Mouse (Mus musculus) c-Kit-positive CD71-negative TER-119-negative erythroid progenitor cells, embryonic 14.5 days (primary cell): Measurements from ENCODE around the gene Tgfbr3.

Experiments used
- DNase-seq: peaks from one replicate; pipeline ENCODE4 v3.0.0-alpha.2; 2013; ENCODE audit warnings: low read depth

The Tgfbr3 gene

GRCm38 (mm10) chr5:107210040-107210439 is 79.4 kb downstream of the Tgfbr3 start:
- DNase-seq, result no peak

DNA sequence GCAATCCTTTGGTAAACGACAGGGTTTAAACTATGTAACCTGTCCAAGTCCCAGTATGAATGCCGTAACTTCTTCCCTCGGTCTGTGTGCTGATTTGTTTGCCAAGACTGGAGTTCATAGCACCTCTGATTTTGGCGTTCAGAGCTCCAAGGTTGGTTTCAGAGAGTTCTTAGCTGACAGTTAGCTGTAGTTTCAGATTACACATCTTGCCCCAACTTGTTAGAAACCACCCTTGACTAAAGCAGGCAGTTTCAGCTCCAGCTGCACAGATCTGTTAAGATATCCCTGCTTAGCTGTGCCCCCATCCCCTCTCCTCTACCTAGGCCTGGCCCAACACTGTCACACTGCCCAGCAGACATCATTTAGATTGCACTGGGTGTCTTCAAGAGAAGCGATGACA is 81.5 kb downstream of the Tgfbr3 start:
- DNase-seq, result no peak

DNA sequence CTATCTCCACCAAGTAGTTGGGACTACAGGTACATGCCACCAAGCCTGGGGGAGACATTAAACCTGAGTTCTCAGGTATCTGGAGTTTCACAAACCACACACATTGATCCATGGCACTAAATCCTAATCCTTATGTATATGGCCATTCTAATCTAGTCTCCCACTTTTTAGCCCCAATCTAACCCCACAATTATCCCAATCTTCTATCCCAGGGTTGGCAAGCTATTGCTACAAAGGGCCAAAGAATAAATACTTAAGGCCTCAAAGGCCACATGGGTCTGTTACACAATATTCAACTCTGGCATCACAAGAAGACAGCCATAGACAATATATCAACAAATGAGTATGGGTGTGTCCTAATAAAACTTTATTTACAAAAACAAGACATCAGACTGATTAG is 85.1 kb downstream of the Tgfbr3 start:
- DNase-seq, result no peak

- DNase-seq, result no peak
Measured at GRCm38 (mm10) chr5:107202801-107203559, 86.4 kb downstream of the Tgfbr3 start.

DNA sequence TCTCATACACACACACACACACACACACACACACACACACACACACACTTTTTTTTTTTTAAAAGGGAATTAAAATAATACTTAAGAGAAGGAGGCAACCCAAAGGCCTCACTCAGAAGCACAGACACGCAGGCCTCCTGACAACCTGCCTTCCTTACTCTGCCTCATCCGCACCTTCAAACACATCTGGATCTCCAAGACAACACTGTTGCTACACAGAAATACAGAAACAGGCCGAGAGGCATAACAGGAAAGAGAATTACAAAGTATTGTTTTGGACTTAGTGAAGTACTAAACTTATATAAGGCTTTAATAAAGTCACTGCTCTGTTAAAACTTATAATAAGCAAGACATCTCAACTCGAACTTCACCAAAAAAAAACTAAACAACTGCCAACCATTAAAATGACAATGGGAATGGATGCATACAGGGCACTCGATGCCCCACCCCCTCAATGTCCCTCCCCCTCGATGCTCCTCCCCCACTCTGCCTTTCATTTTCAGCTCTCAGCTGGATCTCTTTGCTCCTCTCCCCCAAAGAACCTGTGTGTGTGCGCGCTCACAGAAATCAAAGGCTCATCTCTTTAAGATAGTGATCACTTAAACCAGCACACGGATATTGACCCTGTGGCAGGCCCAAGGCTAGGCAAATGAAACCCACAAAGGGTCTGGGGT is 87.8 kb downstream of the Tgfbr3 start:
- no peak for DNase-seq

DNA sequence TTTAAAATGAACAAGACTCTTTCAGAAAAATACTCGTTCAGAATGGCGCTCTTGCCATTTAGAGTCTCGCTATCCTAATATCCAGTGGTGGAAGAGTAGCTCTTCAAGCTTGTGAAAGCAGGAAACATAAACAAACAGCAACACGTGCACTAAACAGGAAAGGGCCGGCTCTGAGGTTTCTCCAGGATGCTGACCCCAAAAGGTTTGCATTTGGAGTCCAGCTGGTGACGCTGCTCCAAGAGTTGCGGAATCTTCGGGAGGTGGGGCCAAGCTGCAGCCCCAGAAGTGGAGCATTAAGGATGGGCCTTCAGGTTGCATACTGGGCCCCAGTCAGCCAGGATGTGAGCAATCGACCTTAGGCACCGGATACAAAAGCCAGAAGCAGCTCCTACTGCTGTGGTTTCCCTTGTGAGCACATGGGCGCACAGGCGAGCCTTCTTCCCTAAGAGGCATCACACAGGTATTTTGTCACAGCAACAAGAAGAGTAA is 88.5 kb downstream of the Tgfbr3 start:
- no peak for DNase-seq

DNA sequence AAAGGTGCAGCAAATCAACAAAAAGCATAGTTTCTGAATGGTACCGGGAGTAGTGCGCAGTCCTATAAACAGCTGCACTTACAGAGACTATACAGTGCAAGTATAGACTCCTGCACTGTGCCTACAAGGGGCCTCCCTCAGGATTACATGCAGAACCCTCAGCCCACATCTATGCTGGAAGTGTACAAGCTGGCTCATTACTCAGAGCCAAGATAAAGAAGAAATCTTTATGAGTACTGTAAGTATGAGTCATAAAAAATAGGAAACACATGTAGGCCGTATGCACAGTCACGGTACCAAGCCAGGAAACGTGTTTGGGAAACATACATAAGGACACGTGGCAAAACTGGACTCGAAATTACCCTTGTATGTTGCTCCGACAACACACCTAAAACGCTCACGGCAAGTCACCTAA is 89.2 kb downstream of the Tgfbr3 start:
- DNase-seq, result no peak

DNA sequence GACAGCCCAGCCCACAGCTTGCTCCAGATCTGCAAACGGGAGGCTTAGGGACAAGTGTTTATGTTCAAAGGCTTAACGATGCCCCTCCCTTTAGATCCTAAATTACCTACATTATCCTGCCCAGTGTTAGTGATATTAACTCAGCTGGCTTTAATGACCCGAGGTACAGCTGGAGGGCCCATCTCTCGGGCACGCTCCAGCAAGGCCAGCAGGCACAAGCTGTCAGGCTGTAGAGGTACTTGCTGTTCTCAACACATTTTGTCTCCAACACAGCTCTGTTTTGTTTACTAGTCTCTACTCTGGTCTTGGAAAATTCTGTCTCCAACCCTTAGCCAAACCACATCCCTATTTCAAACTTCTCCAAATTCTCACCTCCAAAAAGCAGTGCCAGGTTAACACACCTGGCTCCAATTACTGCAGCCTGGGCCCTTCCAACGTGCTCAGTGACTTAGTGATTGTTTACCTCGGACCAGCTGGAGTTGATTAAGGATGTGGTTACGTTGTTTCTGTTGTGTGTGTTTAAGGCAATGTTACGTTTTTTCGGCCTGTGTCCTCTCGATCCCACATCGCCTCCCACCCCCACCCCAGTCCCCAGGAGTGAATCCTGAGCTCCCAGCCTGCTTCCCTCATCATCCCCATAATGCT is 93.6 kb downstream of the Tgfbr3 start:
- no peak for DNase-seq

- DNase-seq, result no peak
Measured at GRCm38 (mm10) chr5:107193160-107193559, 96.3 kb downstream of the Tgfbr3 start.

DNA sequence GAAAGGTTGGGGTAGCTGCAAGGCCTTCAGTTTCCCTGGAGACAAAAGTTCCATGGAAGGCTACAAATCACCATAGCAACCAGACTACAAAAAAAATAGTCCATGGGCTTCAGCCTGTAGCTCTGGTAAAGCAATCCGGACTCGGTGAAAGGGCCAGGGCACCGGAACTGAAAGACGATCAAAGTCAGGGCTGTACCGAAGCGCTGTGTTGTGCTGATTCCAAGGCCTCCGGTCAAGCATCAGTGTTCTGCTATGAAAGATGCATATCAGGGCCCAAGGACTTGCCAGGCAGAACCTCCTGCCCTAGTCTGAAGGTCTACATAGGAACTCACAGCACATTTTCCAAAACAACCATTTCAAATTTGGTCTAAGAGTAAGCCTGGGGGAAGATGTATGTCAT is 97.1 kb downstream of the Tgfbr3 start:
- DNase-seq, result no peak

DNA sequence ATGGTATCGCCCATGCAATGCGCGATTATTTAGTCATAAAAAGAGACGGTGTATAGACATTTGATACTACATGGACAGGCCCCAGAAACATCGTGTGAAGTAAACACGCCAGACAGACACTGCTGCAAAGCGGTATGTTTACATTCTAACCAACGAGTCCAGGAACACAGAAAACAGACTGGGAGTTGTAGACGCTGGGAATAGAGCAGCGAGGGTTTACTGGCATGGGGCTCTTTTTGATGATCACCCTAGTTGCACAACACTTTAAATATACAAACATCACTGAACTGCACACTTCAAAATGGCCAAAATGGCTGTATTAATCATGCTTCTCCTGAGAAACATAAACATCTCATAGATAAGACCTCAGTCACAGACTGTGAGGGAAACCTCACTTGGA is 100.9 kb downstream of the Tgfbr3 start:
- DNase-seq, result no peak

DNA sequence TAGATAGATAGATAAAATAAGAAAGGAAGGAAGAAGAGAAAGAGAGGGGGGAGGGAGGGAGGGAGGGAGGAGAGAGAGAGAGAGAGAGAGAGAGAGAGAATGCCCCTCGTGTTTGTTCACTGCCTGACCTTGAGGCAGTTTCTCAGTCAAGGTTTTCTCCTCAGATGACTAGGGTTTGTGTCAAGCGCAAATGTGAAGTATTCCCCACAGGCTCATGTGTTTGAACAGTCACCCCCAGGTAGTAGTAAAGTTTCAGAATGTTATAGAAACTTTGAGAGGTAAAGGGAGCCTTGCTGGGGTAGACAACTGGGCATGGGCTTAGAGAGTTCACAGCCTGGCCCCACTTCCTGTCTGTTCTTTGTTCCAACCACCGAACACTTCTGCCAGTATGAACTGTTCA is 103.2 kb downstream of the Tgfbr3 start:
- DNase-seq, result no peak

- DNase-seq, result no peak
Measured at GRCm38 (mm10) chr5:107184158-107184883, 105.1 kb downstream of the Tgfbr3 start.

DNA sequence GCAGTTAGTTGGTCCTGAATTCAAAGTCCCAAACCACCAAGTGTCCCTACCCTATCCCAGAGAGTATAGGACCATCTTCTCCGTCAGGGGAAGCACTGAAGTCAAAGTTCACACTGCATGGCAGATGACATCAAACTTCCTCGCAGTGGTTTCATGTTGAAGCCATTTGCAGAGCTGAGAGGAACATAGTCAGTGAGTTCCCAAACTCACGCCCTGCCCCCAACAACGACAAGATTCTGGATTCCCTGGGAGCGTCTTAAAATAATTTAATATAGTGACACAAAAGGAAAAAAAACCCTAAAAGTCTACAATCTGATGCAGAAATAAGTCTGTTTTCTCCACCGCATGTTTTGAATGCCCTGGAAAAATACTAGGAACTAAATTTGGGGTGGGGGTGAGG is 105.9 kb downstream of the Tgfbr3 start:
- DNase-seq, result no peak

- DNase-seq, result no peak
Measured at GRCm38 (mm10) chr5:107182721-107183120, 106.7 kb downstream of the Tgfbr3 start.

- DNase-seq, result no peak
Measured at GRCm38 (mm10) chr5:107181820-107182219, 107.6 kb downstream of the Tgfbr3 start.

DNA sequence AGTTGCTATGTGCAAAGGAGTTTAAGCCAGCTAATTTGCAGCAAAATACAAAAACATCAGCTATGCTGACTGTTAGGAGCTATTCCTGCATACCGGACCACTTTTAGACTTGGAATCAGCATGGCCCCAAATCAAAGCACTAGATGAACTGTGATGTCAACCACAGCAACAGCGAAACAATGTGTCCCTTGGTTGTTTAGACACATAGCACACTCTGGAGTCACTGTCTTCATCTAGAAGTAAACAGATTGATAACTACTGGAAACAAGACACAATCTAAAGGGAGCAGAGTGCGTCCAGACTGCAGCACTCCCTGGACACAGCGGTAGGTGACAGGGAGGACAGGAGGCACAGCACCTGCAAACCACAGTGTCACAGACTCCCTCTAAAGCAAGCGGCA is 110.2 kb downstream of the Tgfbr3 start:
- DNase-seq, result no peak

DNA sequence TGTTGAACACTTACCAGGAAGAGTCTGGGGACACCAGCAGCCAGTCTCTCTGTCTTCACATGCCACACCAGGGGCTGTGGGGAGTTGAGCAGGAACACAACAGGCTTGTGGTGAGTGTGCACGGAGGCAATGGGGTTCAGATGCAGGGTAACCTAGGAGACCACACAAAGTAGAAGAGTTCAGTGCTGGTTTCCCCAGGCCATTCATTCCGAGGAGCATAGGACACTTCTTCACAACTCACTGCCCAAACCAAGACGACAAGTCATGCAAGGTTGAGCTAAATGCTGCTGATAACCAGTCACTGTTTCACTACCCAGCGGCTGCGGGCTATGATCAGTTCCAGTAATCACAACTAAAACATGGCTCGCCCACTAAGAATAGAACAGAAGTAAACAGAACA is 111.6 kb downstream of the Tgfbr3 start:
- DNase-seq, result no peak

GRCm38 (mm10) chr5:107177248-107177647 is 112.2 kb downstream of the Tgfbr3 start:
- DNase-seq, result no peak

DNA sequence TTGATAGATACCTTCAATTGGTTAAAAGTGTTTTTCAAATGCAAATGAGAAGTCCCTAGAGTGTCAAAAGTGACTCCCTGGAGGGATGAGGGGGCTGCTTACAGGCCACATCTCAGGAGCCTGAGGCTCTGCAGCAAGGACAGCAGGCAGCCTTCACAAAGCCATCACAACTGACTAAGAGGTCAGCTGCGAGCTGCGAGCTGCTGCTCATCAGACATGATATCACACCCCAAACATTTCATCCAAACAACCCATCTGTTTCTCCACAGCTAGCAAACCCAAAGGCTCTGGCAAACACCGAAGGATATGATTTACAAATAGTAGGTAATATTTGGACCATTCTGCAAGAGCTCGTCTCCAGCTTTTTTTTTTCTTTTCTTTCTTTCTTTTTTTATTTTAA is 112.6 kb downstream of the Tgfbr3 start:
- no peak for DNase-seq

GRCm38 (mm10) chr5:107176196-107176595 is 113.2 kb downstream of the Tgfbr3 start:
- no peak for DNase-seq

DNA sequence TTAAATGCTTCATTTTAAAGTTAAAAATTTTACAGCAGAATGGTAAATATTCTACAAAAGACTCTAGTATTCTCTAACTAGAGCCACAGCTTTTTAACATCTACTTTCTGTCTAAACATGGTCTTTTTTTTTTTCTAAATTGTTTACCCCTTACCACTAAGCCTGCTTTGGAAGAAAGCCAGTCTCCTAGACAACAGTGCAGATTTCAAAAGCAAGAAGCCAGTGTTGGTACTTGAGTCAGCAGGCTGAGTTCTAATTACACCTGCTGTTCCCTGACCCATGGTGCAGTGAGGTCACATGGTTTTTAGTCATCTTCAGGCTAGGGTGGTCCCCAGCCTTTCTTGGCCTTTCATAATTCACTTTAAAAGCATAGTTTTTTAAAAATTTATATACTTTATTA is 115.2 kb downstream of the Tgfbr3 start:
- DNase-seq, result no peak
